Mouse (Mus musculus) CH12.LX (cell line): ENCODE results near the gene Chrm4.

Experiments
- CTCF ChIP-seq, 2 experiments: IDR thresholded peaks in 1 of 2; conservative IDR thresholded peaks in 1 of 2; 2 replicates each; pipeline ENCODE4 v1.5.1; 2011 to 2012; ENCODE audit warnings: low read depth in 2 of 2, low read length in 2 of 2, improper control_type of control experiment in 1 of 2, inconsistent platforms in 1 of 2, mild to moderate bottlenecking in 1 of 2, moderate library complexity in 1 of 2
- EP300 ChIP-seq: IDR thresholded peaks from 2 replicates; pipeline ENCODE4 v1.6.1; 2011; ENCODE audit warnings: low read length, improper control_type of control experiment
- JUN ChIP-seq: IDR thresholded peaks from 2 replicates; pipeline ENCODE4 v1.6.1; 2011; ENCODE audit warnings: low read depth, mild to moderate bottlenecking, low read length, improper control_type of control experiment, moderate library complexity; ENCODE audit not compliant: insufficient read depth
- KAT2A ChIP-seq: IDR thresholded peaks from 2 replicates; pipeline ENCODE4 v1.6.1; 2012; ENCODE audit warnings: low read length, improper control_type of control experiment, inconsistent platforms; ENCODE audit not compliant: insufficient replicate concordance
- MAX ChIP-seq: IDR thresholded peaks from 2 replicates; pipeline ENCODE4 v1.6.1; 2011; ENCODE audit warnings: low read length, improper control_type of control experiment
- MYC ChIP-seq: IDR thresholded peaks from 2 replicates; pipeline ENCODE4 v1.6.1; 2011; ENCODE audit warnings: low read depth, mild to moderate bottlenecking, improper control_type of control experiment, low read length
- POLR2A ChIP-seq: IDR thresholded peaks from 2 replicates; pipeline ENCODE4 v1.6.1; 2011; ENCODE audit warnings: low read depth, mild to moderate bottlenecking, improper control_type of control experiment, low read length
- TCF12 ChIP-seq: IDR thresholded peaks from 2 replicates; pipeline ENCODE4 v1.6.1; 2014; ENCODE audit warnings: low read depth, mild to moderate bottlenecking, inconsistent platforms, low read length, improper control_type of control experiment

DNA sequence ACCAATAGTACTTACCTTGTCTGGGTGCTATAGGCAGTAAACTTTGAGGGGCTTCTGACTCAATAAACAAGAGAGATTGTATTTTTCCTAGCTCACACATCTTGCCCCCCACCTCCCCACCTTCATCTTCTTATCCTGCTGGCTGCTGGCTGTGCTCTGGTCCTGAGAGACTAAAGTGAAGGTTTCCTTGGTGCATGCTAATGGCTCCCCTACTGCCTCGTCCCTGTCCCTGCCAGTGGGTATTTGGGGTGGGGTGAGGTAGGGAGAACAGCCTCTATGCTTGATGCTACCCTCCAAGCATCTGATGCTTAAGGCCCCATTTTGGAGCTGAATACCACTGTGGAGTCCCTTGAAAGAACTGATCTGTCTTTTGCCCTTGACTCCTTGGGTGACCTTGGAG is 2.3 kb upstream of the Chrm4 start:
- no peak for TF ChIP-seq CTCF (conservative IDR thresholded peaks at IDR 0.05 in 1 of 2, IDR thresholded peaks at IDR 0.05 in 1 of 2; ENCODE audit: low read depth in 2 of 2, low read length in 2 of 2)
- no peak for TF ChIP-seq MAX
- no peak for TF ChIP-seq POLR2A
- no peak for TF ChIP-seq TCF12
- TF ChIP-seq MYC = no peak
- no peak for TF ChIP-seq JUN
- no peak for TF ChIP-seq KAT2A
- TF ChIP-seq EP300 = no peak
